Mouse (Mus musculus) lung, postnatal 0 days (tissue): ENCODE data around the gene Akr1cl.

ENCODE experiments used
- CTCF ChIP-seq: IDR thresholded peaks from 2 replicates; pipeline ENCODE4 v1.5.1; 2016; ENCODE audit warnings: antibody characterized with exemption, mild to moderate bottlenecking
- EP300 ChIP-seq: IDR thresholded peaks from 2 replicates; pipeline ENCODE4 v1.6.1; 2016; ENCODE audit warnings: antibody characterized with exemption, mild to moderate bottlenecking, control low read depth

GRCm38 (mm10) chr1:64978321-64978799 is 54.2 kb downstream of the Akr1cl start:
- TF ChIP-seq CTCF (no peak), EP300 (no peak)
